9 mouse cellular contexts compared by ENCODE assay signal in the genomic region with DNA sequence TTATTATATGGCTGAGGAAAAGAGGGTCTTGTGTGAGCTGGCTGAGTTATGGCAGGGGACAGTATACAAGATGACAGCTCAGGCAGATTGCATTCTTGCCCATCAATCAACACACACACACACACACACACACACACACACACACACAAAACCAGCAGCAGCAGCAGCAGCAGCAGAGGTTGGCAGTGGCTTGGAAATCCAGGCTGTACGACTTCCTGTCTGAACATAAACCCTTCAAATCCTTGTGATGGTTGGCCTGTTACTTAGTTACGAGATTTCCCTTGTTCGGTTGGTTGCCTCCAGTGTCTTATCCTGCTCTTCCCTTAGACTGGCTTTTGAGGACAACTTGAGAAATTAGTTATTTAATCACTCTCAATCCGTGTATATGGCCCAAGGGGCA.
A peak's percentile ranks its signal among the peaks of the same experiment; 100 is the strongest.
DNase-seq lines count a peak whose midpoint lies in the region; ATAC-seq and TF ChIP-seq lines count a peak whose summit lies in the region.
"Had no signal": no experiment of that assay in that cellular context is flagged by ENCODE, and none has a peak within 500 bp of the region (broad histone marks: within the 10 kb centered on the region; RNA-seq: fewer than 3 reads in every experiment).

No protein-coding gene starts in this region.

- no peaks in the 10 kb centered on the region for H3K9me3 ChIP-seq in forebrain, postnatal 0 days (ENCODE audit: low read length)
- H3K9me3 ChIP-seq in forebrain, embryonic 12.5 days: no peaks in the 10 kb centered on the region
- no peaks in the 10 kb centered on the region for H3K9me3 ChIP-seq in kidney, embryonic 15.5 days (replicated peaks)
- H3K9me3 ChIP-seq in limb, embryonic 10.5 days (replicated peaks): no peaks in the 10 kb centered on the region

- H3K27ac ChIP-seq in forebrain, postnatal 0 days (ENCODE audit: low read depth, low read length): no peak overlapping the region
- no peak overlapping the region for H3K27ac ChIP-seq in forebrain, embryonic 12.5 days
- H3K27ac ChIP-seq in kidney, embryonic 15.5 days: peak overlapping the region; percentile 41
- peak overlapping the region; percentile 80 for H3K27ac ChIP-seq in limb, embryonic 10.5 days

- 52% methylated on average over 4 of the region's 4 CpGs for WGBS in forebrain, postnatal 0 days
- 55% methylated on average over 4 of the region's 4 CpGs for WGBS in forebrain, embryonic 12.5 days
- WGBS in kidney, embryonic 15.5 days: 13% methylated on average over 4 of the region's 4 CpGs
- 37% methylated on average over 4 of the region's 4 CpGs for WGBS in limb, embryonic 10.5 days

- no peak overlapping the region for H3K9ac ChIP-seq in forebrain, postnatal 0 days
- H3K9ac ChIP-seq in forebrain, embryonic 12.5 days: no peak overlapping the region
- no peak overlapping the region for H3K9ac ChIP-seq in kidney, embryonic 15.5 days

- no peaks in the 10 kb centered on the region for H3K4me1 ChIP-seq in forebrain, postnatal 0 days (ENCODE audit: insufficient read depth)
- H3K4me1 ChIP-seq in forebrain, embryonic 12.5 days: peaks cover 29% of the 10 kb centered on the region
- peaks cover 53% of the 10 kb centered on the region for H3K4me1 ChIP-seq in kidney, embryonic 15.5 days
- H3K4me1 ChIP-seq in limb, embryonic 10.5 days: peaks cover 63% of the 10 kb centered on the region

- peak; percentile 10; the same call in 1 of the 2 replicates for ATAC-seq in forebrain, postnatal 0 days
- ATAC-seq in forebrain, embryonic 12.5 days (ENCODE audit: low FRiP score): no peak
- ATAC-seq in kidney, embryonic 15.5 days (replicated peaks; ENCODE audit: low FRiP score): peak; percentile 68; the same call in 1 of the 2 replicates
- ATAC-seq in monocyte, adult 5-6 weeks (replicated peaks; ENCODE audit: insufficient number of reproducible peaks, low FRiP score, low TSS enrichment, poor library complexity, severe bottlenecking): no peak

- no peaks in the 10 kb centered on the region for H3K36me3 ChIP-seq in forebrain, postnatal 0 days (ENCODE audit: insufficient read depth)
- no peaks in the 10 kb centered on the region for H3K36me3 ChIP-seq in forebrain, embryonic 12.5 days (replicated peaks)
- H3K36me3 ChIP-seq in kidney, embryonic 15.5 days: no peaks in the 10 kb centered on the region
- no peaks in the 10 kb centered on the region for H3K36me3 ChIP-seq in limb, embryonic 10.5 days

- TF ChIP-seq CTCF in forebrain, postnatal 0 days (IDR thresholded peaks at IDR 0.05; ENCODE audit: low read depth): no peak

- no peak overlapping the region for H3K4me2 ChIP-seq in forebrain, postnatal 0 days (ENCODE audit: low read depth)
- H3K4me2 ChIP-seq in forebrain, embryonic 12.5 days: no peak overlapping the region
- peak overlapping the region; percentile 3; the same call in 1 of the 2 replicates for H3K4me2 ChIP-seq in kidney, embryonic 15.5 days

- H3K27me3 ChIP-seq in forebrain, postnatal 0 days (ENCODE audit: insufficient read depth, low read length): no peaks in the 10 kb centered on the region
- H3K27me3 ChIP-seq in forebrain, embryonic 12.5 days: peaks cover 9% of the 10 kb centered on the region; the same call in 1 of the 2 replicates
- H3K27me3 ChIP-seq in kidney, embryonic 15.5 days: no peaks in the 10 kb centered on the region
- no peaks in the 10 kb centered on the region for H3K27me3 ChIP-seq in limb, embryonic 10.5 days (ENCODE audit: low read depth, poor library complexity, severe bottlenecking)

- no peak for DNase-seq in forebrain, postnatal 0 days
- no peak for DNase-seq in kidney, postnatal 25 days
- DNase-seq in NIH3T3 (ENCODE audit: low read depth): peak; percentile 40
- peak; percentile 52 for DNase-seq in limb, embryonic 10.5 days (ENCODE audit: low spot score)
- DNase-seq in layer of hippocampus, postnatal 25 days (ENCODE audit: extremely low spot score in 1 of 2, low spot score in 1 of 2): no peak
- DNase-seq: right cerebral cortex, adult 18-20 months had no signal

- no peak overlapping the region for H3K4me3 ChIP-seq in forebrain, postnatal 0 days (ENCODE audit: low read depth, low read length)
- no peak overlapping the region for H3K4me3 ChIP-seq in forebrain, embryonic 12.5 days (replicated peaks)
- H3K4me3 ChIP-seq in kidney, embryonic 15.5 days (replicated peaks): no peak overlapping the region
- H3K4me3 ChIP-seq in limb, embryonic 10.5 days: no peak overlapping the region

Comparison
In these comparisons a context has a peak if more than half of its experiments do, and no peak if none do; other contexts are left out.
1. ATAC-seq: peak in forebrain, postnatal 0 days (single experiment) and kidney, embryonic 15.5 days (single experiment); none in forebrain, embryonic 12.5 days (single experiment) and monocyte, adult 5-6 weeks (single experiment).
2. DNase-seq: peak in NIH3T3 (single experiment) and limb, embryonic 10.5 days (single experiment); none in forebrain, postnatal 0 days (single experiment), kidney, postnatal 25 days (0 of 2) and layer of hippocampus, postnatal 25 days (0 of 2).
3. H3K27ac ChIP-seq: peak in kidney, embryonic 15.5 days (single experiment) and limb, embryonic 10.5 days (single experiment); none in forebrain, postnatal 0 days (single experiment) and forebrain, embryonic 12.5 days (single experiment).